Mouse (Mus musculus) CH12.LX (cell line): ENCODE results near the gene 1500011B03Rik. TPM values are rescaled to one million over a fixed set of nuclear protein-coding genes. Genes with fewer than 3 reads are reported as not detected.

Experiments
- DNase-seq: peaks from one replicate; pipeline ENCODE4 v3.0.0-alpha.2; 2013; ENCODE audit errors: extremely low read depth
- H3K27ac ChIP-seq: 2 replicates; pipeline ENCODE4 v1.5.1; 2012; ENCODE audit warnings: low read depth, mild to moderate bottlenecking, control low read depth, moderate library complexity; ENCODE audit not compliant: insufficient read depth
- H3K27me3 ChIP-seq: replicated peaks from 2 replicates; pipeline ENCODE3; 2012; ENCODE audit warnings: inconsistent platforms
- H3K36me3 ChIP-seq, 2 experiments: replicated peaks in 1 of 2; 2 replicates each; pipeline versions ENCODE3 to v1.6.1; 2012; ENCODE audit warnings: inconsistent platforms in 1 of 2, low read length in 1 of 2, mild to moderate bottlenecking in 1 of 2, mixed read lengths in 1 of 2, moderate library complexity in 1 of 2; ENCODE audit not compliant: control insufficient read depth in 1 of 2, insufficient read depth in 1 of 2
- H3K4me1 ChIP-seq, 2 experiments: 2 replicates each; pipeline ENCODE4 v1.6.1; 2012; ENCODE audit warnings: inconsistent platforms in 1 of 2, moderate library complexity in 1 of 2; ENCODE audit not compliant: insufficient read depth in 2 of 2, control insufficient read depth in 1 of 2
- H3K4me2 ChIP-seq: 2 replicates; pipeline ENCODE4 v1.6.1; 2012; ENCODE audit warnings: low read depth, mild to moderate bottlenecking, control low read depth; ENCODE audit not compliant: poor library complexity, insufficient read depth, severe bottlenecking
- H3K4me3 ChIP-seq, 3 experiments: fragments of 150-350 bp in 1 of 3; sonication (generic) in 1 of 3; replicated peaks in 1 of 3; 2 replicates each; pipeline versions ENCODE3 to v1.5.1; 2011 to 2012; ENCODE audit warnings: low read depth in 2 of 3, low read length in 2 of 3, mild to moderate bottlenecking in 2 of 3, moderate library complexity in 2 of 3, control low read depth in 1 of 3, improper control_type of control experiment in 1 of 3, inconsistent platforms in 1 of 3, mixed read lengths in 1 of 3; ENCODE audit not compliant: poor library complexity in 1 of 3
- H3K79me2 ChIP-seq: replicated peaks from 2 replicates; pipeline ENCODE4 v1.6.1; 2012; ENCODE audit warnings: mild to moderate bottlenecking, moderate library complexity; ENCODE audit not compliant: control insufficient read depth, poor library complexity, insufficient read depth, severe bottlenecking; ENCODE audit errors: extremely low read depth
- H3K9ac ChIP-seq: 2 replicates; pipeline ENCODE4 v1.6.1; 2012; ENCODE audit warnings: low read depth, mild to moderate bottlenecking, control low read depth, moderate library complexity; ENCODE audit not compliant: insufficient read depth
- H3K9me3 ChIP-seq: replicated peaks from 2 replicates; pipeline ENCODE3; 2012; ENCODE audit warnings: low read length, inconsistent platforms, mixed read lengths
- CHD2 ChIP-seq: IDR thresholded peaks from 2 replicates; pipeline ENCODE4 v1.6.1; 2011; ENCODE audit warnings: low read length, improper control_type of control experiment
- E2F4 ChIP-seq: IDR thresholded peaks from 2 replicates; pipeline ENCODE4 v1.6.1; 2011; ENCODE audit warnings: low read depth, low read length, improper control_type of control experiment; ENCODE audit not compliant: insufficient replicate concordance
- IRF4 ChIP-seq: IDR thresholded peaks from 2 replicates; pipeline ENCODE4 v1.6.1; 2014; ENCODE audit warnings: low read depth, mild to moderate bottlenecking, inconsistent platforms, low read length, improper control_type of control experiment
- JUN ChIP-seq: IDR thresholded peaks from 2 replicates; pipeline ENCODE4 v1.6.1; 2011; ENCODE audit warnings: low read depth, mild to moderate bottlenecking, low read length, improper control_type of control experiment, moderate library complexity; ENCODE audit not compliant: insufficient read depth
- JUND ChIP-seq: conservative IDR thresholded peaks from 2 replicates; pipeline ENCODE4 v1.6.1; 2011; ENCODE audit warnings: low read depth, low read length, improper control_type of control experiment
- KAT2A ChIP-seq: IDR thresholded peaks from 2 replicates; pipeline ENCODE4 v1.6.1; 2012; ENCODE audit warnings: low read length, improper control_type of control experiment, inconsistent platforms; ENCODE audit not compliant: insufficient replicate concordance
- MAFK ChIP-seq: IDR thresholded peaks from 2 replicates; pipeline ENCODE4 v1.6.1; 2011; ENCODE audit warnings: low read length, improper control_type of control experiment; ENCODE audit not compliant: insufficient replicate concordance
- MEF2A ChIP-seq: IDR thresholded peaks from 2 replicates; pipeline ENCODE4 v1.6.1; 2014; ENCODE audit warnings: low read depth, mild to moderate bottlenecking, inconsistent platforms, low read length, improper control_type of control experiment, borderline replicate concordance
- MXI1 ChIP-seq: IDR thresholded peaks from 2 replicates; pipeline ENCODE4 v1.6.1; 2011; ENCODE audit warnings: mild to moderate bottlenecking, low read depth, low read length, improper control_type of control experiment
- MYC ChIP-seq: IDR thresholded peaks from 2 replicates; pipeline ENCODE4 v1.6.1; 2011; ENCODE audit warnings: low read depth, mild to moderate bottlenecking, improper control_type of control experiment, low read length
- TCF12 ChIP-seq: IDR thresholded peaks from 2 replicates; pipeline ENCODE4 v1.6.1; 2014; ENCODE audit warnings: low read depth, mild to moderate bottlenecking, inconsistent platforms, low read length, improper control_type of control experiment
- ZC3H11A ChIP-seq: IDR thresholded peaks from 2 replicates; pipeline ENCODE4 v1.6.1; 2012; ENCODE audit warnings: low read depth, mild to moderate bottlenecking, inconsistent platforms, low read length, improper control_type of control experiment
- ZKSCAN1 ChIP-seq: IDR thresholded peaks from 2 replicates; pipeline ENCODE4 v1.6.1; 2012; ENCODE audit warnings: low read depth, inconsistent platforms, low read length, improper control_type of control experiment, borderline replicate concordance
- ZMIZ1 ChIP-seq: IDR thresholded peaks from 2 replicates; pipeline ENCODE4 v1.6.1; 2012; ENCODE audit warnings: low read depth, mild to moderate bottlenecking, inconsistent platforms, low read length, improper control_type of control experiment
- dilution Hi-C: fragments of 300-500 bp; cut with MboI; formaldehyde crosslinking; loops from 2 replicates; pipeline ENCODE4 v1.14.3; 2020; ENCODE audit warnings: low sequenced_read_pairs; ENCODE audit not compliant: extremely low pct_unique_long_range_greater_than_20kb, extremely low pct_ligation_motif_present
- in situ Hi-C: fragments of 300-500 bp; cut with MboI; formaldehyde crosslinking; loops from 3 replicates; pipeline ENCODE4 v1.14.3; 2019; ENCODE audit warnings: low sequenced_read_pairs, low pct_ligation_motif_present, low pct_unique_long_range_greater_than_20kb, mixed read lengths
- polyA plus RNA-seq: library from polyadenylated mRNA; unstranded; fragments of >175 nt; gene quantifications from 2 replicates; pipeline ENCODE4 v1.2.1, GENCODE M21; 2012; ENCODE audit warnings: low read depth; ENCODE audit not compliant: insufficient read length
- total RNA-seq, 2 experiments: library from RNA; depleted of rRNA; stranded (reverse); fragments of 300-350 nt in 1 of 2; fragments of >200 nt in 1 of 2; gene quantifications; 2 replicates each; pipeline ENCODE4 v1.2.3; 2012 to 2014

The 1500011B03Rik gene
- total and polyA plus RNA-seq, 3 experiments, result 15.5 to 39.1 (median 31.4) TPM

- peaks cover 0 to 13% of the 10 kb centered on the region in 2 experiments; a peak in 2 of 4 replicates for H3K4me1 ChIP-seq
- no peaks in the 10 kb centered on the region for H3K27me3 ChIP-seq
- in situ Hi-C loops (no loop called here), dilution Hi-C loops (no loop called here)
- H3K9me3 ChIP-seq, result no peaks in the 10 kb centered on the region
- no peak overlapping the region for H3K4me3 ChIP-seq
- no peak for TF ChIP-seq ZMIZ1
- no peak for TF ChIP-seq ZKSCAN1
- TF ChIP-seq TCF12, result no peak
- TF ChIP-seq MAFK, result no peak
- no peak overlapping the region for H3K4me2 ChIP-seq
- H3K9ac ChIP-seq, result no peak overlapping the region
- H3K27ac ChIP-seq, result no peak overlapping the region
- peaks cover 64 to 94% of the 10 kb centered on the region in 2 experiments for H3K36me3 ChIP-seq
- H3K79me2 ChIP-seq, result peaks cover 5% of the 10 kb centered on the region
- no peak for DNase-seq
Measured at GRCm38 (mm10) chr5:114761980-114762379, 61.3 kb downstream of the 1500011B03Rik start.

GRCm38 (mm10) chr5:114759536-114760090 lies 63.7 kb downstream of the 1500011B03Rik start:
- Histone ChIP-seq H3K36me3 (peaks cover 56 to 91% of the 10 kb centered on the region in 2 experiments), H3K27ac (no peak overlapping the region), H3K27me3 (no peaks in the 10 kb centered on the region), H3K9ac (no peak overlapping the region), H3K9me3 (no peaks in the 10 kb centered on the region), H3K4me2 (no peak overlapping the region), H3K79me2 (no peaks in the 10 kb centered on the region; the same call in 1 of the 2 replicates), H3K4me3 (no peak overlapping the region), H3K4me1 (peaks cover 0 to 9% of the 10 kb centered on the region in 2 experiments; a peak in 2 of 4 replicates)
- DNase-seq, result no peak
- in situ Hi-C loops (no loop called here), dilution Hi-C loops (no loop called here)
- TF ChIP-seq IRF4 (no peak), JUN (no peak), E2F4 (no peak), MXI1 (no peak), KAT2A (no peak), CHD2 (no peak), MEF2A (no peak), JUND (no peak), ZC3H11A (no peak), TCF12 (no peak), MYC (no peak)

Other genes with a start within 250 kb of the 1500011B03Rik start
- 0.13 TPM in 1 of 2 replicates, not detected in the other for gene Trpv4, start 165.0 kb downstream of the 1500011B03Rik start, total RNA-seq (2012; rRNA removed)
- gene Trpv4, start 165.0 kb downstream of the 1500011B03Rik start, total RNA-seq (2014; rRNA removed), result not detected in 2 replicates
- gene Trpv4, start 165.0 kb downstream of the 1500011B03Rik start, polyA plus RNA-seq, result 0.22 and 0.24 TPM in 2 replicates
- gene Gltp, start 132.5 kb downstream of the 1500011B03Rik start, total RNA-seq (2012; rRNA removed), result 25.5 and 28.3 TPM in 2 replicates
- 23.6 and 23.8 TPM in 2 replicates for gene Gltp, start 132.5 kb downstream of the 1500011B03Rik start, total RNA-seq (2014; rRNA removed)
- gene Gltp, start 132.5 kb downstream of the 1500011B03Rik start, polyA plus RNA-seq, result 90.4 and 98.4 TPM in 2 replicates
- gene Tchp, start 115.7 kb downstream of the 1500011B03Rik start, total RNA-seq (2012; rRNA removed), result 6.7 and 9.1 TPM in 2 replicates
- gene Tchp, start 115.7 kb downstream of the 1500011B03Rik start, total RNA-seq (2014; rRNA removed), result 4.3 and 4.9 TPM in 2 replicates
- 11.6 and 15.3 TPM in 2 replicates for gene Tchp, start 115.7 kb downstream of the 1500011B03Rik start, polyA plus RNA-seq
- 73.8 and 82.3 TPM in 2 replicates for gene Ankrd13a, start 48.8 kb downstream of the 1500011B03Rik start, total RNA-seq (2012; rRNA removed)
- gene Ankrd13a, start 48.8 kb downstream of the 1500011B03Rik start, total RNA-seq (2014; rRNA removed), result 80.8 and 89.4 TPM in 2 replicates
- 121 and 123 TPM in 2 replicates for gene Ankrd13a, start 48.8 kb downstream of the 1500011B03Rik start, polyA plus RNA-seq
- 19.3 and 22.1 TPM in 2 replicates for gene Git2, start 48.0 kb downstream of the 1500011B03Rik start, total RNA-seq (2012; rRNA removed)
- 9.4 and 12.3 TPM in 2 replicates for gene Git2, start 48.0 kb downstream of the 1500011B03Rik start, total RNA-seq (2014; rRNA removed)
- gene Git2, start 48.0 kb downstream of the 1500011B03Rik start, polyA plus RNA-seq, result 25.5 and 29.4 TPM in 2 replicates
- not detected in 2 replicates for gene 4930519G04Rik, start 30.2 kb upstream of the 1500011B03Rik start, total RNA-seq (2012; rRNA removed)
- not detected in 2 replicates for gene 4930519G04Rik, start 30.2 kb upstream of the 1500011B03Rik start, total RNA-seq (2014; rRNA removed)
- not detected in 2 replicates for gene 4930519G04Rik, start 30.2 kb upstream of the 1500011B03Rik start, polyA plus RNA-seq
- gene Gm9936, start 35.2 kb upstream of the 1500011B03Rik start, total RNA-seq (2012; rRNA removed), result 0.04 TPM in 1 of 2 replicates, not detected in the other
- 0.15 and 0.26 TPM in 2 replicates for gene Gm9936, start 35.2 kb upstream of the 1500011B03Rik start, total RNA-seq (2014; rRNA removed)
- gene Gm9936, start 35.2 kb upstream of the 1500011B03Rik start, polyA plus RNA-seq, result 0.11 TPM in 1 of 2 replicates, not detected in the other
- gene Oasl2, start 73.5 kb upstream of the 1500011B03Rik start, total RNA-seq (2012; rRNA removed), result not detected in 2 replicates
- not detected in 2 replicates for gene Oasl2, start 73.5 kb upstream of the 1500011B03Rik start, total RNA-seq (2014; rRNA removed)
- 0.31 and 0.38 TPM in 2 replicates for gene Oasl2, start 73.5 kb upstream of the 1500011B03Rik start, polyA plus RNA-seq
- gene Oasl1, start 99.8 kb upstream of the 1500011B03Rik start, total RNA-seq (2012; rRNA removed), result not detected in 2 replicates
- not detected in 2 replicates for gene Oasl1, start 99.8 kb upstream of the 1500011B03Rik start, total RNA-seq (2014; rRNA removed)
- gene Oasl1, start 99.8 kb upstream of the 1500011B03Rik start, polyA plus RNA-seq, result 0.37 and 0.46 TPM in 2 replicates
- 21.6 TPM in 2 replicates for gene 2210016L21Rik, start 118.7 kb upstream of the 1500011B03Rik start, total RNA-seq (2012; rRNA removed)
- 11.0 and 11.5 TPM in 2 replicates for gene 2210016L21Rik, start 118.7 kb upstream of the 1500011B03Rik start, total RNA-seq (2014; rRNA removed)
- gene 2210016L21Rik, start 118.7 kb upstream of the 1500011B03Rik start, polyA plus RNA-seq, result 32.5 and 49.1 TPM in 2 replicates
- not detected in 2 replicates for gene Hnf1a, start 147.6 kb upstream of the 1500011B03Rik start, total RNA-seq (2012; rRNA removed)
- gene Hnf1a, start 147.6 kb upstream of the 1500011B03Rik start, total RNA-seq (2014; rRNA removed), result not detected in 2 replicates
- not detected in 2 replicates for gene Hnf1a, start 147.6 kb upstream of the 1500011B03Rik start, polyA plus RNA-seq
- 13.6 and 14.3 TPM in 2 replicates for gene Sppl3, start 187.7 kb upstream of the 1500011B03Rik start, total RNA-seq (2012; rRNA removed)
- gene Sppl3, start 187.7 kb upstream of the 1500011B03Rik start, total RNA-seq (2014; rRNA removed), result 12.1 and 14.9 TPM in 2 replicates
- 18.3 and 29.2 TPM in 2 replicates for gene Sppl3, start 187.7 kb upstream of the 1500011B03Rik start, polyA plus RNA-seq